Mouse (Mus musculus) adrenal gland, postnatal 10 days (tissue): ENCODE measurements around the gene Zc3h10. TPM values are rescaled to one million over a fixed set of nuclear protein-coding genes. Genes with fewer than 3 reads are reported as not detected.
"Not testable (repeated sequence)": the region's sequence is repeated elsewhere in the genome, so short reads cannot be mapped to it uniquely, and the experiment has no call there.

ENCODE experiments used
- DNase-seq: peaks from one replicate; pipeline ENCODE4 v3.0.0; 2021; ENCODE audit warnings: mixed read lengths
- microRNA-seq: library from miRNA; unstranded; fragments of <30 nt; microRNA quantifications from one replicate; pipeline ENCODE4 v1.2.0, GENCODE M21; 2021
- total RNA-seq, 2 experiments: library from RNA; stranded (reverse); gene quantifications; 2 replicates each; pipeline ENCODE4 v1.2.3; 2021

Gene Zc3h10
- total RNA-seq, 2 experiments from 2014 or later, result 10.5 to 14.7 TPM

DNA sequence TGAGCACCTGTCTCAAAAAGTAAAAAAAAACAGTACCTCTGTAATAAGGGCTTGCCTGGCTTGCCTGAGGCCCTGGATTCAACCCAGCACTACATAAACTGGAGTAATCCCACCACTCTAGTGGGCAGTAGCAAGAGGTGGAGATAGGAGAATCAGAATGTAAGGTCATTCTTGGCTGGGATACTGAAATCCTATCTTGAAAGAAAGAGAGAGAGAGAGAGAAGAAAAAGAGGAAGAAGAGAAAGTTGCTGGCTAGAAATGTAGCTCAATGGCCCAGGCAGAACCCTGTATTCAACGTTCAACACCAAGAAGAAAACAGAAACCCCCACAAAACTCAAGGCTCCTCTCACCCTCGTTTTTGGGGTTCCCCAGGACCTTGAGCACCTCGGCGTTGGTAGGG is 51.7 kb downstream of the Zc3h10 start:
- no peak for DNase-seq

DNA sequence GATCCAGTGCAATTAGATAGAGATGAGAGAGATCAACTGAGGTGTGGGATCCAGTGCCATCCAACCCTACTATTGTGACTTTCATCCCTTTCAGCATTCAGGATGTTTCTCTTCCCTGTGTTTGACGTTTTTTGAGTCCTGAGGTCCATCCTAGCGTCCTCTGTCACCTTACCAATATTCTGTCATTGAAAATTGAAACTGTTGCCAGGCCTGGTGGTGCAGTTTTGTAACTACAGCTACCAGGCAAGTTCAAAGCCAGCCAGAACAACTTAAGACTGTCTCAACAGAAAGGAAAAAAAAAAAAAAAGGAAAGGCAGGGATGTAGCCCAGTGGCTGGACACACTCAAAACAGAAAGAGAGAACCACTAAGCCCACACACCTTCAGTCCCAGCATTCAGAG is 52.3 kb downstream of the Zc3h10 start:
- no peak for DNase-seq

GRCm38 (mm10) chr10:128494667-128495245 is 52.8 kb downstream of the Zc3h10 start:
- no peak for DNase-seq

- peak; percentile 98 for DNase-seq
Measured at GRCm38 (mm10) chr10:128493695-128494666, 53.6 kb downstream of the Zc3h10 start, which contains the start of gene Myl6. Myl6 (minus strand) TSS chr10:128494145.

GRCm38 (mm10) chr10:128493319-128493694 is 54.3 kb downstream of the Zc3h10 start:
- no peak for DNase-seq

DNA sequence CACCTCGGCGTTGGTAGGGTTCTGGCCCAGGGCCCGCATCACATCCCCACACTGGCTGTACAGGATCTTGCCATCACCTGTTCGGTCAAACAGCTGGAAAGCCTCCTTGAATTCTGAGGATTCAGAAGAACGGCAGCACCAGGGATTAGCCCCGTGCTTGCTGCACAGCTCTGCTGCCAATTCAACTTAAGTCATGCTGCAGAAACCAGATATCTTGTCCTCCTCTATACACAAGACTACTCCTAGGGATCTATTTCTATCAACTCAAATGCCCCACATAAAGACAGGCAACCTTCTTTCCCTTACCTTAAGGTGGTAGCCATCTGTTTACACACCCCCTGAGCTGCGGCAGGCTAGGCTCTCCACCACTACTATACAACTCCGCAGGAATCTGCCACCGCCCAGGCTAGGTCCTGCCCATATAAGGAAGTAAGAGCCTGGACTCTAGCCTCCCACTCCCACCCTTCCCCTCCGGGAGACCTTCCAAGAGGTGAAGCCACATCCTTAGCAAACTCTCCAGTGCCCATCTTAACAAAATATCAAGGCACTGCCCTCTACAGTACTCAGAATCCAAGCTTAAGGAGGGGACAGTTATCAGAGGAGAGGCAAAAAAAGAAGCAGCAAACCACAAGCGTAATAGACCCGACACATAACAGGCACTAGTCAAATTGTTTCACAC is 54.8 kb downstream of the Zc3h10 start:
- peak; percentile 72 for DNase-seq

- not testable (repeated sequence) for DNase-seq
Measured at GRCm38 (mm10) chr10:128492051-128492450, 55.5 kb downstream of the Zc3h10 start.

Small RNA genes within 50 kb of the gene (microRNA-seq; reads per million reads assigned to microRNA genes)
- not detected for gene Gm47275
- 1.4 reads per million for gene Mir6916
- not detected for gene Mir6917

Other genes starting within 250 kb of the Zc3h10 start
- gene Il23a, start 249.0 kb downstream of the Zc3h10 start, total RNA-seq, result under 1 TPM in 1 of 2 experiments, not detected in 1; 0.27 TPM
- 10 to 100 TPM; 24.0 to 32.8 TPM for gene Pan2, start 244.4 kb downstream of the Zc3h10 start, total RNA-seq
- 100 to 1,000 TPM; 149 to 165 TPM for gene Cnpy2, start 225.3 kb downstream of the Zc3h10 start, total RNA-seq
- gene Cs, start 210.0 kb downstream of the Zc3h10 start, total RNA-seq, result 1,000 to 10,000 TPM; 1,048 to 1,207 TPM
- gene Coq10a, start 178.8 kb downstream of the Zc3h10 start, total RNA-seq, result 100 to 1,000 TPM in 1 of 2 experiments, 10 to 100 TPM in 1; 99.9 to 128 TPM
- gene Ankrd52, start 170.7 kb downstream of the Zc3h10 start, total RNA-seq, result 10 to 100 TPM; 53.3 to 57.8 TPM
- gene Slc39a5, start 146.5 kb downstream of the Zc3h10 start, total RNA-seq, result 1 to 10 TPM; 2.3 to 5.9 TPM
- gene Nabp2, start 136.3 kb downstream of the Zc3h10 start, total RNA-seq, result 10 to 100 TPM; 58.0 to 59.9 TPM
- gene Rnf41, start 136.1 kb downstream of the Zc3h10 start, total RNA-seq, result 10 to 100 TPM; 37.4 TPM
- gene Smarcc2, start 88.5 kb downstream of the Zc3h10 start, total RNA-seq, result 100 to 1,000 TPM in 1 of 2 experiments, 10 to 100 TPM in 1; 94.1 to 123 TPM
- gene Myl6, start 53.6 kb downstream of the Zc3h10 start, total RNA-seq, result 100 to 1,000 TPM; 739 to 765 TPM
- 10 to 100 TPM; 10.9 to 17.3 TPM for gene Myl6b, start 49.1 kb downstream of the Zc3h10 start, total RNA-seq
- 10 to 100 TPM; 31.5 to 41.5 TPM for gene Esyt1, start 21.9 kb downstream of the Zc3h10 start, total RNA-seq
- gene Rpl41, start 1.5 kb upstream of the Zc3h10 start, total RNA-seq, result 1,000 to 10,000 TPM; 2,762 to 2,852 TPM
- gene Pa2g4, start 18.2 kb upstream of the Zc3h10 start, total RNA-seq, result 10 to 100 TPM; 85.1 to 90.9 TPM
- 10 to 100 TPM in 1 of 2 experiments, 1 to 10 TPM in 1; 10.0 to 11.1 TPM for gene Erbb3, start 41.9 kb upstream of the Zc3h10 start, total RNA-seq
- 100 to 1,000 TPM; 696 to 753 TPM for gene Rps26, start 79.0 kb upstream of the Zc3h10 start, total RNA-seq
- gene Ikzf4, start 98.2 kb upstream of the Zc3h10 start, total RNA-seq, result 1 to 10 TPM in 1 of 2 experiments, under 1 TPM in 1; 0.87 to 2.2 TPM
- gene Suox, start 126.3 kb upstream of the Zc3h10 start, total RNA-seq, result 10 to 100 TPM; 19.8 to 24.2 TPM
- gene Rab5b, start 148.5 kb upstream of the Zc3h10 start, total RNA-seq, result 10 to 100 TPM; 91.4 to 96.1 TPM
- gene Pmel, start 156.4 kb upstream of the Zc3h10 start, total RNA-seq, result 1 to 10 TPM; 2.1 to 2.7 TPM
- 10 to 100 TPM; 33.2 to 38.6 TPM for gene Cdk2, start 157.3 kb upstream of the Zc3h10 start, total RNA-seq
- gene Dgka, start 197.1 kb upstream of the Zc3h10 start, total RNA-seq, result 10 to 100 TPM; 16.2 to 17.2 TPM
- 10 to 100 TPM; 24.3 to 26.3 TPM for gene Pym1, start 200.1 kb upstream of the Zc3h10 start, total RNA-seq
- gene Mmp19, start 243.1 kb upstream of the Zc3h10 start, total RNA-seq, result 10 to 100 TPM; 22.1 to 23.9 TPM